In the genomic region with DNA sequence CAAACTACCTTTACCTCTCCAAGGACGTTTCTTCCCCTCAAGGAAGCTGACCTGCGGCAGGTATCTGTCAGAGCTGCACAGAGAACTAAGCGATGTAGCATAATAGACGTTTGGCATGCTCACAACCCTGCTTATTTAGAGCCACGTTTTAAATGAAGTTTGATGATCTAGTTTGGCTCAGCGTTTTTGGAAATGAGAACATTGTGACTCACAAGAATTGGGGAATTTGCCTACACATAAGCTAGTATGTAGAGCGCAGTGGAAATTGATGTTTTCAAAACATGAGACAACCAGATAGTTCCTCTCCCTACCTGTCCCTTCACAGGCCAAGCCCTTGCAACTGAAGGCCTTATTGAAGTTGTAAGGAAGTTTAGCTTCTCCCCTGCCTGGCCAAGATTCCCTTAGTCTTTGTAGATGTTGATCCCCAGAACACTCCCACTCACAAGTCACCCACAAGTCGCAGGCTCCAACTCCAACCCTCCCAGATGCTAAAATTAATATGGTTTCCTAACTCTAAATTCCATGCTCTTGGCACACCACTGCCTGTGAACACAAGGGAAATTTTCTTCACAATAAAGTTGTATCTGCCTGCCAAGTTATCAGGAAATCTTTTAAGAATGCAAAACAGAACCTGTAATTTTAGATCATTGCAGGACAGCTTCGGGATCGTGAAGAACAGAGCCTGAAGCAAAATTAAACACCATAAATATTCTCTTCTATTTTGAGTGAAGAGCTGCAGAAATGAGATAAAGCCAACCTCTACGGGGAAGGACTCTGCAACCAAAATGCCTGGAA, we compare ENCODE assay signal across 15 mouse cellular contexts. TPM values are rescaled to one million over a fixed set of nuclear protein-coding genes. Genes with fewer than 3 reads are reported as not detected.
A peak's percentile ranks its signal among the peaks of the same experiment; 100 is the strongest.
DNase-seq lines count a peak whose midpoint lies in the region; ATAC-seq lines count a peak whose summit lies in the region.
"Had no signal": no experiment of that assay in that cellular context is flagged by ENCODE, and none has a peak within 500 bp of the region (broad histone marks: within the 10 kb centered on the region; RNA-seq: fewer than 3 reads in every experiment).

No protein-coding gene starts in this region.

- no peak overlapping the region for H3K4me2 ChIP-seq in embryonic facial prominence, embryonic 14.5 days (ENCODE audit: low read depth, low read length)
- H3K4me2 ChIP-seq: forebrain, embryonic 15.5 days; midbrain, embryonic 11.5 days had no signal

- no peaks in the 10 kb centered on the region for H3K9me3 ChIP-seq in embryonic facial prominence, embryonic 14.5 days (ENCODE audit: control insufficient read depth, low read length)
- no peaks in the 10 kb centered on the region for H3K9me3 ChIP-seq in embryonic facial prominence, embryonic 10.5 days
- H3K9me3 ChIP-seq: forebrain, embryonic 15.5 days had no signal

- H3K27ac ChIP-seq in embryonic facial prominence, embryonic 14.5 days (replicated peaks; ENCODE audit: low read depth, low read length) = peak overlapping the region; percentile 36
- no peak overlapping the region for H3K27ac ChIP-seq in embryonic facial prominence, embryonic 10.5 days (replicated peaks)
- H3K27ac ChIP-seq: forebrain, embryonic 15.5 days; stomach, postnatal 0 days had no signal

- no peaks in the 10 kb centered on the region for H3K4me1 ChIP-seq in embryonic facial prominence, embryonic 14.5 days (ENCODE audit: control insufficient read depth, insufficient read depth, low read length)
- H3K4me1 ChIP-seq in embryonic facial prominence, embryonic 10.5 days = no peaks in the 10 kb centered on the region
- H3K4me1 ChIP-seq: forebrain, embryonic 15.5 days had no signal

- WGBS in embryonic facial prominence, embryonic 14.5 days = 68% methylated on average over 11 of the region's 11 CpGs
- 85% methylated on average over 11 of the region's 11 CpGs for WGBS in embryonic facial prominence, embryonic 10.5 days

- no peaks in the 10 kb centered on the region for H3K36me3 ChIP-seq in embryonic facial prominence, embryonic 14.5 days (ENCODE audit: control insufficient read depth, insufficient read depth, low read length)
- no peaks in the 10 kb centered on the region for H3K36me3 ChIP-seq in embryonic facial prominence, embryonic 10.5 days (replicated peaks)
- H3K36me3 ChIP-seq: forebrain, embryonic 15.5 days had no signal

- DNase-seq in embryonic facial prominence, embryonic 14.5 days (ENCODE audit: low spot score) = peak; percentile 71
- no peak for DNase-seq in embryonic facial prominence, embryonic 10.5 days (ENCODE audit: low spot score)
- DNase-seq in right cerebral cortex, adult 18-20 months = peak; percentile 65
- DNase-seq in right cerebral cortex, postnatal 14 days = no peak
- peak; percentile 54 to 69 for DNase-seq in left cerebral cortex, adult 9 months (ENCODE audit: low spot score in 2 of 2)
- DNase-seq in telencephalon, adult 2 months (ENCODE audit: low read depth, low spot score) = peak; percentile 86
- no peak for DNase-seq in heart, adult 9 months (ENCODE audit: low spot score in 2 of 2)
- no peak for DNase-seq in B cell, adult 2 months
- DNase-seq: cerebellum, postnatal 25 days; heart, postnatal 14 days; lung, postnatal 36 days; spleen, adult 18-20 months had no signal

- no peak overlapping the region for H3K4me3 ChIP-seq in embryonic facial prominence, embryonic 14.5 days (ENCODE audit: low read depth, low read length)
- H3K4me3 ChIP-seq in embryonic facial prominence, embryonic 10.5 days = no peak overlapping the region
- H3K4me3 ChIP-seq: forebrain, embryonic 15.5 days had no signal

- no peaks in the 10 kb centered on the region for H3K27me3 ChIP-seq in embryonic facial prominence, embryonic 14.5 days (replicated peaks; ENCODE audit: control insufficient read depth, insufficient read depth, low read length)
- no peaks in the 10 kb centered on the region for H3K27me3 ChIP-seq in embryonic facial prominence, embryonic 10.5 days (replicated peaks; ENCODE audit: low read depth, poor library complexity, severe bottlenecking)
- H3K27me3 ChIP-seq: forebrain, embryonic 15.5 days had no signal

- no peak for ATAC-seq in embryonic facial prominence, embryonic 14.5 days (ENCODE audit: low read depth)
- ATAC-seq: forebrain, embryonic 15.5 days had no signal

- H3K9ac ChIP-seq in embryonic facial prominence, embryonic 14.5 days (ENCODE audit: low read depth, low read length) = no peak overlapping the region
- H3K9ac ChIP-seq: forebrain, embryonic 15.5 days had no signal

RNA-seq across cellular contexts. Expression of gene Steap4, which starts 42.6 kb away (rescaled TPM):
- 6.2 and 6.5 TPM in 2 replicates for polyA plus RNA-seq in embryonic facial prominence, embryonic 14.5 days (2014; fragmentation: Nextera tagmentation; extraction: Ambion mirVana)
- polyA plus RNA-seq in embryonic facial prominence, embryonic 10.5 days (2016; fragmentation: Nextera tagmentation; extraction: Ambion mirVana) = 0.31 and 0.35 TPM in 2 replicates

Comparison
In these comparisons a context has a peak if more than half of its experiments do, and no peak if none do; other contexts are left out.
1. DNase-seq: peak in embryonic facial prominence, embryonic 14.5 days (single experiment), right cerebral cortex, adult 18-20 months (single experiment), left cerebral cortex, adult 9 months (2 of 2) and telencephalon, adult 2 months (single experiment); none in embryonic facial prominence, embryonic 10.5 days (single experiment), right cerebral cortex, postnatal 14 days (single experiment), heart, adult 9 months (0 of 2) and B cell, adult 2 months (0 of 2).